Mouse (Mus musculus) erythroblast, embryonic 14.5 days (primary cell): ENCODE data around the gene Usf1.

Experiments used
- GATA1 ChIP-seq: IDR thresholded peaks from 2 replicates; pipeline ENCODE4 v1.6.1; 2012; ENCODE audit warnings: low read length, inconsistent platforms, mixed read lengths
- TAL1 ChIP-seq: IDR thresholded peaks from 3 replicates; pipeline ENCODE4 v1.6.1; 2012; ENCODE audit warnings: low read length, inconsistent platforms, mixed read lengths

- no peak for TF ChIP-seq GATA1
- no peak for TF ChIP-seq TAL1
Observed at GRCm38 (mm10) chr1:171385171-171385570, 25.9 kb upstream of the Usf1 start.
